Mouse (Mus musculus): Measurements from ENCODE around the gene Ppl.

Gene Ppl

GRCm38 (mm10) chr16:5036649-5037234, 95.5 kb downstream of the Ppl start:
- no peak for DNase-seq (ENCODE audit: low read depth, low spot score)

Measured in c-Kit-negative CD71-positive TER-119-positive erythroid progenitor cells, embryonic 14.5 days (primary cell).